Mouse (Mus musculus): ENCODE measurements around the gene Efna2. TPM values are rescaled to one million over a fixed set of nuclear protein-coding genes. Genes with fewer than 3 reads are reported as not detected.

Gene Efna2
- total RNA-seq, 2 experiments from 2014 or later, result 0.80 TPM; not detected in 1

DNA sequence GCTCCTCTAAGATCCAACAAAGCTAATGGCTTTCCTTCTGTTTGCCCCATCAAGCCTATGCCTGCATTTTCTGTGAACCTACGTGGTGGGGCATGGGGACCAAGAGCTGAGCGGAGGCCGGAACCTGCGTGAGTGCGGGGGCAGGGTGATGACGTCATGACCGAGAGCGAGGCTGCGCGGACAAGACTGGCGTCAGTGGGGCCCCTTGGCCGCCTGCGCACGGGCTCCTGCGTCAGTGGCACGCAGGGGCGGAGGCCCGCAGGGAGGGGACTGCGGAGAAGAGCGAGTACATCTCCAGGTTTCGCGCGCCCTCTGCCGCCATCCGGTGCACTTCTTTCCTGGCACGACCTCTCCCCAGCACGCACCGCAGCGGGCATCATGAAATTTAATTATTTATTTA, 38.0 kb upstream of the Efna2 start:
- ATAC-seq (replicated peaks; ENCODE audit: low FRiP score, low TSS enrichment, poor library complexity, severe bottlenecking), result peak; percentile 70

DNA sequence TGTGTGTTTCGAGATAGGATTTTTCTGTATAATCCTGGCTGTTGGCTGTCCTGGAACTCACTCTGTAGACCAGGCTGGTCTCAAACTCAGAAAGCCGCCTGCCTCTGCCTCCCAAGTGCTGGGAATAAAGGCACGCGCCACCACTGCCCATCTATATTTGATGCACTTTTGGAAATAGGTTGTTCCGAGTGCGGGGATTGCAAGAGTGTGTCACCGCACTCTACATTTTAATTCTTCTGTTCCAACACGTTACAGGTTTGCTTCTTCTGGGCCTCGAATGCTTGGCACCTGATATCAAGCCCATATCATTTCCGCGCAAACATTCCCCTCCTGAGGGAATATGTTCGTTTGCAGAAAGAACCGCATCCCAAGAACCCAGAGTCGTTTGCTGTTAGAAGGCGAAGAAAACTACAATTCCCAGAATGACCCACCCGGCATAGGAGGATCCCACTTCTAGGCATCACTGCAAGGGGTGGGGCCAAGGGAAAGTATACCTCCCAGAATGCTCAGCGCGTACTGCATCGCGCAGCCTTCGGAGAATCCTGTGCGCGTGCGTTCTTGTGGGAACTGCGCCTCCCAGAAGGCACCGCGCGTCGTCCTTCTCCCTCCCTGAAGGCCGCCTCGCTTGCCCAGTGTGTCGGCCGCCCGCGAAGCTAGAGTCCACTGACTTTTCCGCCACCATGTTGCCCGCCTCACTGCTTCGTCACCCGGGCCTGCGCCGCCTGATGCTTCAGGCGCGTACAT, 37.3 kb upstream of the Efna2 start:
- peak; percentile 69 for ATAC-seq (replicated peaks; ENCODE audit: low FRiP score, low TSS enrichment, poor library complexity, severe bottlenecking)

DNA sequence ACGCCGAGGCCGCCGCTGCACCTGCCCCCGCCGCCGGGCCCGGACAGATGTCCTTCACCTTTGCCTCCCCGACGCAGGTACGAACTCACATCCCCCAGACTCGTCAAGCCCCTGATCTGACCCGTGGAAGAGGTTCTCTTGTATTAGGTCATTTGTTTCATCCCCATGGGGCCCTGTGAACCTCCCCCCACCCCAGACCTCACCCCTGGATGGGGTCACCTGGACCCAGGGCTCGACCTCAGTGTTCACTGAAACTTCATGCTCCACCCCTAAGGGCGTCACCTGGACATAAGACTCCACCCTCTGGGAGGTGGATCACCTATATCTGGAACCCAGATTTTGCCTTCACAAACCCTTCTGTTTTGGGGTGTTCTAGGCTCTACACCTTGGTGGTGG, 36.8 kb upstream of the Efna2 start:
- ATAC-seq (replicated peaks; ENCODE audit: low FRiP score, low TSS enrichment, poor library complexity, severe bottlenecking), result no peak

DNA sequence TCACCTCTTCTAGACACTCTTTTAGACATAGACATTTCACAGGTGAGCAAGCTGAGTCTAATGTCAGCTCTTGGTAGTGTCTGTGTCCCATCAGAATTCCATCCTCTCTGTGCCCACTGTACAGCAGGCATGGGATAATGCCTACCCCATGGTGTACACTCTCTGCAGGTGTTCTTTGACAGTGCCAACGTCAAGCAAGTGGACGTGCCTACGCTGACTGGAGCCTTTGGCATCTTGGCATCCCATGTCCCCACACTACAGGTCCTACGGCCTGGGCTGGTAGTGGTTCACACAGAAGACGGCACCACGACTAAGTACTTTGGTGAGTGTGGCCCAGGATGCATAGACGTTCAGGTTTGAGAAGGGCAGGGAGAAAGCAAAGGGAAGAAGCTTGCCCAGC, 35.6 kb upstream of the Efna2 start:
- ATAC-seq (replicated peaks; ENCODE audit: low FRiP score, low TSS enrichment, poor library complexity, severe bottlenecking), result no peak

DNA sequence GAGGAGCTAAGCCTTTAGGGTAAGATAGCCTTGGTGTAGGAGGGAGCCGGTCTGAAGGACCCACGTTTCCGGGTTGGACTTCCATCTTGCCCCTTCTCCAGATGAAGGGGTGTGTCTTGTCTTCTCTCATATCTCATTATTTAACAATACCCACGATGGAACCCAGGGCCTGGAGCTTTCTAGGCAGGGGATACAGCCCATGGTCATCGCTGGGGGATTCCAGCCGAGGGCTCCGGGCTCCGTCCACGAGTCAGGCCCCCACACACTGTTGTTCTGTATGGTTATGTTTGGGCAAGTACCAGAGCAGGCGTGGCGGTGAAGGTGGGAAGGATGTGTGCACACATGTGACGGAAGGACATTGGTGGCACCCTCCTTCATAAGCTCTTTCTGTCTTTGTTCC, 35.1 kb upstream of the Efna2 start:
- no peak for ATAC-seq (replicated peaks; ENCODE audit: low FRiP score, low TSS enrichment, poor library complexity, severe bottlenecking)

DNA sequence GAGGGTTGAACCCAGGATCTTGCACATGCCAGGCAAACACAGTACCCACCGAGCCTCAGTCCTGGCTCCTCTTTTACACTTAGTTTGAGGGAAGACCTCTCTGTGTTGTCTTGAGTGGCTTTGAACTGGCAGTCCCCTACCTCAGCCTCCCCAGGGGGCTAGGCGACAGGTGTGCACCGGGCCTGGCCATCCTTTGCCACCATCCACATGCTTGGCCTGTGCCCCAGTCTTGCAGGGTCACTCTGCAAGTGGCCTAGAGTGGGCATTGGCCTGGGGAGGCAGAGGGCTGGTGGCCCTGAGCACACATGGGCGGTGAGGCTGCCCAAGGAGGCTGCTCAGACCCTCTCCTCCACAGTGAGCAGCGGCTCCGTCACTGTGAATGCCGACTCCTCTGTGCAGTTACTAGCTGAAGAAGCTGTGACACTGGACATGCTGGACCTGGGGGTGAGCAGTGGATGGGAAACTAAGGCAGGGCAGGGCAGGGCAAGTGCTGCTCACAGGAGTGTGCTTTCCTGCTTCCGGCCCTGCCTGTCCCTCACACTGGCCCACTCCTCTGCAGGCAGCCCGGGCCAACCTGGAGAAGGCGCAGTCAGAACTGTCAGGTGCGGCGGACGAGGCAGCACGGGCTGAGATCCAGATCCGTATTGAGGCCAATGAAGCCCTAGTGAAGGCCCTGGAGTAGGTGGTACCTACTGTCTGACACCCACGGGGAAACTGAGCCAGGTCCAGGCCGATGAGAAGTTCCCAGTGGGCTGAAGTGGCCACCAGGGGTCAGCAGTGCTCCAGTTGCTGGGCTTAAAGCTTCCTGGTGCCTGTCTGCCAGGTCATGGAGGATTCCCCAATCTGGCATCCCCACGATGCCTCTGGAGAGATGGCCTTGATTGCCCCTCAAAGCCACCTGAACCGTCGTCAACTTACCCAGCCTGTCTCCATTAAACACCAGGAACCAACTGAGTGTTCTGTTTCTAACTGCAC, 34.1 kb upstream of the Efna2 start:
- ATAC-seq (replicated peaks; ENCODE audit: low FRiP score, low TSS enrichment, poor library complexity, severe bottlenecking), result no peak

DNA sequence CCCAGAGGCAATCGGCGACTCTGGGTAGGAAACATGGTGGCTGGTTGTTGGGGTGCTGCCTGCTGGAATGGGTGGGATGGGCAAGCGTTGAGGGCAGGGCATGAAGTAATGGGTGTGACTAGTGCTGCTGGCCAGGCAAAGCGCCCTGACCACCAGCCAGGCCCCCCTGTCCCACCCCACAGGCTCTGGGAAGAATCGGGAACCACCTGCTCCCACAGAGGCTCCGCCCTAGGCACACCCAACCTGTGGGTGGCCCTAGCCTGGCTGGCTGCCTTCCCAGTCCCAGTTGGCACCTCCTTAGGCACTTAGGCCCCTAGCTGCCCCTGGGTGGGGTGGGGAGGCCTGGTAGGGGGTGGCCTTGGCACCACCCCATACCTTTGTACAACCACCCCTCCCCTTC, 33.4 kb upstream of the Efna2 start:
- no peak for ATAC-seq (replicated peaks; ENCODE audit: low FRiP score, low TSS enrichment, poor library complexity, severe bottlenecking)

DNA sequence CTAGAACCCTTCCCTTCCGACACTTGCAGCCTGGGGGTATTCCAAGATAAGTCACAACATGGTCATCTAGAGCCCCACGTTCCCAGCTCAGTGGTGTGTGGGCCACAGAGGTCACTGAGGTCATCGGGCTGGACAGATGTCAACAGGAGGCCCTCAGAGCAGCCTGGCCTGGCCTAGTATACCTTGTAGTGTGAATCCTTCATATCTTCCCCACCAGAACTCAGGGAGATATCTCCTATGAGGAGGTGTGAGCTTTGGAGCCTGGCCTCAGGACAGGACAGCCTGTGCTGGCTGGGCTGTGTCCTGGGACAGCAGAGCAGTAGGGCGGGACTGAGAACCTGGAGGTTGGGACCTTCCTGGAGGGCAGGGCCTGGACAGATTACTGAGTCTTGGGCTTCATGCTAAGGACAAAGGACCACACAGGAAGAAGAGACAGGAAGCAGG, 32.7 kb upstream of the Efna2 start:
- no peak for ATAC-seq (replicated peaks; ENCODE audit: low FRiP score, low TSS enrichment, poor library complexity, severe bottlenecking)

DNA sequence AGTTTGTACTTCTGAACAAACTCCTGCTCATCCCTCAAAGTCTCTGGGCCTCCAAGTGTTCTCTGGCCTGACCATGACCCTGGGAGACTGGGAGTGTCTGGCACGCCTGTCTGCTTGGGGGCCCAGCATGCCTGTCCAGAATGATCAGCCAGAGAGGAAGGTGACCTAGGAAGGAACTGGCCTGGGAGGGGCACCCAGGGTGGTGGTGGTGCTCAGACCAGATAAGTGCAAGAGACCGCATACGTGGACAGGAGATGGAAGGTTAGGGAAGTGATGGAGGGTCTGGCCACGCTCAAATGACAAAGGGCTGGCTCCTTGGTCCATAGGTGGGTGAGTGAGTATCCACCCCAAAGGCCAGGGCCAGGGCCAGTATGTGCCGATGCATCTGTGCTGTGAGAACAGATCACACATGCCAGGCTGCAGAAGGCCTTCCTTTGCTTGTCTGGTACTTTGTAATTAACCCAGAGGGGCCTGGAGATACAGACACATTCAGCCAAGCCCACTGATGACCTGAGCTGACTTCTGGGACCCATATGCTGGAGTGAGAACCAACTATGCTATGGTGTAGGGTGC, 32.0 kb upstream of the Efna2 start:
- no peak for ATAC-seq (replicated peaks; ENCODE audit: low FRiP score, low TSS enrichment, poor library complexity, severe bottlenecking)

DNA sequence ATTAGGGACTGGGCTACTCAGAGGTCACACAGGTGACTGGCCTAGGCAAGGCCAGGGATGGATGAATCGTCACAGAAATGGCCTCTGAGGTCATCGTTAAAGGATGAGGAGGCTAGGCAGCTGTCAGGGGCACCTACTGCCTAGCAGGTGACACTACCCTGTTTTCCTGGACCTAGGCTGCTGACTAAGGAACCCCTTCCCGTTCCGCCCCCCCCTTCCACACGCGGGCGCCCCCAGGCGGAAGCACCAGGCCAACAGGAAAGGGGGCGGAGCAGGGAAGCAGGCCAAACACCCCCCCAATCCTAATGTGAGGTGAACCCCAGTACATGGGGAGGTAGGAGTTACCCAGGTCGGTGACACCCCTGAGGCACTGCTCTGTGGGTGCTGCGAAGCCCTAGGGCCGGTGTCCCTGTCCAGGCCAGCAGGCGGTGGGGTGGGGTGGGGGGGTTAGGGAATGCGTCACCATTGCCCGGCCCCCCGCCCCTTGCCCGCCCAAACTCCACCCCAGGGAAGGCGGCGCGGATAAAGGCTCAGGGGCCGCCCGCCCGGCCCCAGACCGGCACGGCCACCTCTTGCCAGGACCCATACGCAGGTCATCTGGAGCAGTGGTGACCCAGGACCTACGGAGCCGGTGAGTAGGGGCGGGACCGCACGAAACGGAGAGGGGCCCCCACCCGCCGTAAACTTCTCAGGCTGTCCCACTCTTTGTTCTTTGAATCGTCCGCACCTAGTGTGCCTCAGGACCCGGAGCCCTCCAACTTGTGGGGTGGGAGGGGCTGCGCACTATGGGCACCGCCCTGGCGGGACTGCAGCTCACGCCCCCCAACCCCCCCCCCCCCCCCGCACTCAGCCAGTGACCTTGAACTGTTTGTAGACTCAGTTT, 31.3 kb upstream of the Efna2 start, which contains the start of gene Midn:
TSS of gene Midn (plus strand) at position 554 of the 883 bp plus-strand sequence.
- peak; percentile 7; the same call in 1 of the 2 replicates for ATAC-seq (replicated peaks; ENCODE audit: low FRiP score, low TSS enrichment, poor library complexity, severe bottlenecking)

DNA sequence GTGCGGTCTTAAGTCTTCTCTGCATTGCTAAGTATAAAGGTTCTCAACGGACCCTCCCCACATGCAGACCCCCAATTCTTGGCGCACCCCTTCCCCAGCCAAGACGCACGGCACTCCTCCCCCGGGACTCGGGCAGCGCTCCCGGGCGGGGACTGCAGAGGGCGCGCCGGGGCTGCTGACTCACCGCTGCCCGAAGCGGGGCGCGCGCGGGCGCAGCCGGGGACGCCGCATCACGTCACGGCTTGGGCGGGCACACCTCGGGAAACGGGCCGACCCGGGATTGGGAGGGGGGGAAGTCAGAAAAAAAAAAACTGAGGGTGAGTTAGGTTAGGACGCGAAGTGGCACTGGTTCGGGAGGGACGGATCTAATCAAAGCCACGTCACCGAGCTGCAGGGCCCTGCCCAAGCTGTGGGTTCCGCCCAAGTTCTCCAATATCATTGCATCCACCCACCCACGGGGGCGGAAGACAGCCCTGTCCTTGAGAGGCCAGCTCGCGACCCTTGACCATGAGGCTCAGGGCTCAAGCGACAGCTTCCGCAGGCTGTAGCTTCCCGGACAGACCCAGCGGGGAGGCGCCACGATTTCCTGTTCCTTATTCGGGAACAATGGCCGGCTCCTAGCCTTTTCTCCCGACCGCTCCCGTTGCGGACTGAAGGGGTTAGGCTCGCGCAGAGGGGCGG, 30.5 kb upstream of the Efna2 start:
- ATAC-seq (replicated peaks; ENCODE audit: low FRiP score, low TSS enrichment, poor library complexity, severe bottlenecking), result peak; percentile 50

DNA sequence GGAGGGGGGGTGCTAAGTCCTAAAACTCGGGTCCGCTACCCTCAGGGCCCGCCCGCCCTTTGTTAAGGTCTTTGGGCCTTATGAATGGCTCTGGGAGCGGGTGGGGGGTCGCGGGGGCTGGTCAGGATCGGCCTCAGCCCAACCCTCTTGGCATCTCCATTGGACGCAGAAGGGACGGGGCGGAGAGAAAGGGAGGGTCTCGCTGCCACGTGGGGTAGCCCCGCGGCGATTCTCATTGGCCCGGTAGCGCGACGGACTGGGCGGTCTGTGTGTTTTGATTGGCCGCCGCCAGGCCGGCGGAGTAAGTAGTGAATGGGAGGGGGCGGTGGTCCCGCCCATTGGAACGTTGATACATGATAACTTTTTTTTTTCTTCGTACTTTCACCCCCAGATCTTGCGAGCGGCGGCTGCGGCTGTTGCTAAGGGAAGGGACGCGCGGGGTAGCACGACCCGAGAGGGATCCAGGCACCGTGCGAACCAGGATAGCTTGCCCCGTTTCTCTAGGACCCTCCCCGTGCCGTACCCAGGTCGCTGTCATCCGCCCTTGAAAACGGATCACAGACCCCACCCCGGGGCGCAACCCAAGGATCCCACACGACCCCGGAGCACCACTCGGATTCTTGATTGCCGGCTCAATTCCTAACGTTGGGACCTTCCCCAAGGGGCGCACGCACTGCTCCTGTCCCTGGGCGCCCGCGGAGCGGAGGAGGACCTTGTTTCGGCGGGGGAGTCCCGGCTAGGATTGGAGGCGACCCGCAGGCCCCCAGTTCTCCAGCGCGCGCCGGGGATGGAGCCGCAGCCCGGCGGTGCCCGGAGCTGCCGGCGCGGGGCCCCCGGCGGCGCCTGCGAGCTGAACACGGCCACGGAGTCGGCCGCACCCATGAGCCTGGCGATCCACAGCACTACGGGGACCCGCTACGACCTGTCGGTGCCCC, 29.7 kb upstream of the Efna2 start:
- peak; percentile 62 for ATAC-seq (replicated peaks; ENCODE audit: low FRiP score, low TSS enrichment, poor library complexity, severe bottlenecking)

DNA sequence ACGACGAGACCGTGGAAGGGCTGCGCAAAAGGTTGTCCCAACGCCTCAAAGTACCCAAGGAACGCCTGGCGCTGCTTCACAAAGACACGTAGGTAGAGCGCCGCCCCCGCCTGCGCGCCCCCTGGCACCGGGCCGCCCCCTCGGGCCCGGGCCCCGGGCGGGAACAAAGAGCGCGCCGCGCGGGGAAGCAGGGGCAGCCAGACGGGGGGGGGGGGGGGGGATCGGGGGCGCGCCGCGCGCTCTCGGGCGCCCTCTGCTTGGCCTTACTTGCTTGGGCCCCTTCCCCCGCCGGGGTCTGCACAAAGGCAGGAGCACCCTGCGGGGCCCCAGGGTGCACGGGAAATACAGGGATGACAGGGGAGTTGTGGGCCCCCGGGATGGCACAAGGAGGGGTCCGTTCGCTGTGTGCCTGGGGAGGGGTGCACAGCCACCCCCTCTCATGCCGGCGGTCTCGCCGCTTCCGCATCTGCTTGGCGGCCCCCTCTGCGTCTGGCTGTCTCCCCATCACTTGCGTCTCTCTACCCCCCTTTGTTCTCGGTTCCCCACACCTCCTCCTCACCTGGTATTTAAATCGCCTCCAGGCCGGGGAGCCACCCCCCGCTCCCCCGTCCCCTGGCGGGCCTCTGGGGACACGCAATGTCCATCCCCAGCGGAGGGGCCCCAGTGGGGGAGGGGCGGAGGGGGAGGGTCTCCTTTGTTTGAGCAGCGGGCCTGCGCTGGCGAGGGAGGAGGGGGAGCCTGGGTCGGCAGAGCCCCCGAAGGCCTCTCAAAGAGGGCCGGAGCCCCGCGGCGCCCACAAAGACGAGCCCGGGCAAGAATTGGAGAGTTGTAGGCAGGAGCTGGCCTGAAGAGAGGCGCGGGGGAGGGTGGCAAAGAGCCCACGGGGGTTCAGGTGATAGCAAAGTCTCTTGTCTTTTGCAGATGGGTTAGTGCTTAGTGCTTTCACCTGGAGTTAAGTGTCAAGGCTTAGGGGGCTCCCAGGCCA, 28.8 kb upstream of the Efna2 start:
- no peak for ATAC-seq (replicated peaks; ENCODE audit: low FRiP score, low TSS enrichment, poor library complexity, severe bottlenecking)

DNA sequence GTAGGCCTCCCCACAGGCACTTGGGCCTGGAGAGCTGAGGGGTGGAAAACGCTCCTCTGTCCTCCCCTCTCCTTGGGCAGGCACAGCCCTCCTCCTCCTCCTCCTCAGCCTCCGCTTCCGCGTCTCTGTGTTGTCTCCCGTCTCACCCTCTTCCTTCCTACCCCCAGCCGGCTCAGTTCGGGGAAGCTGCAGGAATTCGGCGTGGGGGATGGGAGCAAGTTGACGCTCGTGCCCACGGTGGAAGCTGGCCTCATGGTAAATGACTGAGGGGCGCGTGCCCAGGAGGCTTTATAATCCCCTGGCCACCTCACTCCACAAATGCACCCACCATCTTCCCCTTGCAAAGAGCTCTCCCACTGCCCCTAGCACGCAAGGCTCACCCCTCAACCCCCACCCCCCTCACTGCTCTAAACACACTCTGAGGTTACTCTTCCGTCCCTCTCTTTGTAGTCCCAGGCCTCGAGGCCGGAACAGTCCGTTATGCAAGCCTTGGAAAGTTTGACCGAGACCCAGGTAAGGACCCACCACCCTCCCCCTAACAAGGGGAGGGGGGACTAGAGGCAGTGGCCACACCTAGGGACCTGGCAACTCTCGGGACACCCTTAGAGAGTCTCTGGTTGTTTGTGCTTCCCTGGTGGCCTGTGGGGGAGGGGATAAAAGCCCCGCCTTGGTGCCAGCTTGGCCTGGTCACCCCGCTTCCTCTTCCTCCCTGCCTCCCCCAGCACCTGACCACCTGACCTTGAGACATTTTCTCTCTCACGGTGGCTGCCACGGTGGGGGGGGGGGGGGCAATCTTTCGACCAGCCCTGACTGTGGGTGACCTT, 27.9 kb upstream of the Efna2 start:
- no peak for ATAC-seq (replicated peaks; ENCODE audit: low FRiP score, low TSS enrichment, poor library complexity, severe bottlenecking)

DNA sequence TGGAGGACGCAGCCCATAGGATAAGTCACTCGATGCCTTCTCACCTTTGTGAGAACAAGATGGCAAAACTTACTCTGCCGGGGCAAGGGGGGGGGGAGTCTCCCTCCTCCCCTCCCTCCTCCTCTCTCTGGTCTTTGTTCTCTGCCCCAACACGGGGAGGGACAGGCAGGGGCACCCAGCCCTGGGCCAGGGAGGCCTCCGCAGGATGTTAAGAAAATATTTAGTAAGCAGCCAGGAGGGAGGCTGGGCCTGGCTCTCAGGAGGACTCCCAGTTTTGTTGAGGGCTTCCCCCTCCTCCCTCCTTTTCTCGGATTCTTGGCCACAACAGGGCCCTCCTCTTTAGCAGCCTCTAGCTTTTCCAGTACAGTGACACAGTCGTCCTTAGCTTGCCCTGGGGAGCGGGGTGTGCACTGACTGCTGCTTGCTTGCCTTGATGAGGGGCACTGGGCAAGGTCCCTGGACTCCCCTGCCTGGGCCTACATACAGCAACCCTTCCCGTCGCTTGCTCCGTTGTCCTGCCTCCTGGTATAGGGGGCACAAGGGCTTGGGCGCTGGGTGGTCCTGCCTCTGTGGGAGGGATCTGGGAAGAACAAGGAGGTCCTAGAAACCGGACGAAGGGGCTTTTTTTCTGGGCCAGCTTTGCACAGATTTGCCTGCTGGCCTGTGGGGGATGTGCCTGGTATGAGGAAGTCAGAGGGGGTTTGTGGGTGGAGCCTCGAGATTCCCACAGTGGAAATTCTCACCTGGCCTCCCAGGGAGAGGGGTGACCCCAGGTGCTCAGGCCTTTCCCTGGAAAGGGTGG, 27.0 kb upstream of the Efna2 start:
- no peak for ATAC-seq (replicated peaks; ENCODE audit: low FRiP score, low TSS enrichment, poor library complexity, severe bottlenecking)

All from megakaryocyte-erythroid progenitor cell, adult 5-6 weeks (primary cell).